Comparison of ENCODE assay signal across 8 mouse cellular contexts in the genomic region with DNA sequence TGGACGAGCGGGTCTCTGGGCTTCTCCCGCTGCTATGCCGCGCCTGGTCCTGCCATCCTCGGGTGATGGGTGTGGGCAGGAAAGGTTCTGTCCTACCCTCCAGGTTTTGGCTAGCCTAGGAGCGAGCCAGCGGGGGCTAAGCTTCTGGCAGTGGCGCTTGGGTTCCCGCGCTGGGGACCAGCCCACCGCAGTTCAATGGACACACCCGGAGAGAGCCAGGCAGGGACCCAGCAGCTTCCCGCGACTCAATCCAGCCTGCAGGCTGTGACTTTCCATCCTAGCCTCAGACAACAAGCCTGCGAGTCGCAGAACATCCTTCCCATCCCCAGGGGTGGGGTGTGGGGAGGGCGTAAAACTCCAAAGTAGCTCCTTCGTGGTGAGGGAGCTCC. TPM values are rescaled to one million over a fixed set of nuclear protein-coding genes. Genes with fewer than 3 reads are reported as not detected.
A peak's percentile ranks its signal among the peaks of the same experiment; 100 is the strongest.
DNase-seq lines count a peak whose midpoint lies in the region; ATAC-seq and TF ChIP-seq lines count a peak whose summit lies in the region.

No protein-coding gene starts in this region.

- 1% methylated on average over 19 of the region's 19 CpGs for WGBS in liver, postnatal 0 days (ENCODE audit: insufficient replicate concordance)
- WGBS in neural tube, embryonic 15.5 days: 1% methylated on average over 19 of the region's 19 CpGs

- H3K9ac ChIP-seq in liver, postnatal 0 days (replicated peaks): no peak overlapping the region; the same call in none of the 2 replicates
- H3K9ac ChIP-seq in neural tube, embryonic 15.5 days (replicated peaks): peak overlapping the region; percentile 65

- no peak overlapping the region for H3K27ac ChIP-seq in liver, postnatal 0 days (ENCODE audit: low read depth)
- no peak overlapping the region for H3K27ac ChIP-seq in neural tube, embryonic 15.5 days (replicated peaks)

- no peaks in the 10 kb centered on the region for H3K36me3 ChIP-seq in liver, postnatal 0 days (replicated peaks; ENCODE audit: insufficient read depth, low read length)
- no peaks in the 10 kb centered on the region for H3K36me3 ChIP-seq in neural tube, embryonic 15.5 days

- no peak for ATAC-seq in liver, postnatal 0 days
- peak; percentile 30 for ATAC-seq in neural tube, embryonic 15.5 days (ENCODE audit: low FRiP score)

- DNase-seq in cerebellum, postnatal 10 days: peak; percentile 60 to 65
- DNase-seq in cerebellum, adult 8-10 months: no peak
- peak; percentile 6 for DNase-seq in adrenal gland, postnatal 14 days
- DNase-seq in frontal cortex, postnatal 10 days (ENCODE audit: low spot score in 2 of 2): peak; percentile 16 to 34
- peak; percentile 11 for DNase-seq in kidney, postnatal 10 days
- no peak for DNase-seq in liver, postnatal 0 days
- DNase-seq in thymus, postnatal 25 days: peak; percentile 28

- H3K27me3 ChIP-seq in liver, postnatal 0 days (ENCODE audit: insufficient read depth, low read length): peaks cover 31% of the 10 kb centered on the region
- H3K27me3 ChIP-seq in neural tube, embryonic 15.5 days (replicated peaks): peaks cover 10% of the 10 kb centered on the region; the same call in 1 of the 2 replicates

- TF ChIP-seq EP300 in liver, postnatal 0 days (IDR thresholded peaks at IDR 0.05; ENCODE audit: low read depth): no peak

- H3K9me3 ChIP-seq in liver, postnatal 0 days (ENCODE audit: low read length): no peaks in the 10 kb centered on the region
- no peaks in the 10 kb centered on the region for H3K9me3 ChIP-seq in neural tube, embryonic 15.5 days (replicated peaks)

- H3K4me3 ChIP-seq in liver, postnatal 0 days (ENCODE audit: low read depth, low read length): peak overlapping the region; percentile 59
- peak overlapping the region; percentile 75 for H3K4me3 ChIP-seq in neural tube, embryonic 15.5 days (replicated peaks)

- peak overlapping the region; percentile 81 for H3K4me2 ChIP-seq in liver, postnatal 0 days (ENCODE audit: low read depth, low read length)
- H3K4me2 ChIP-seq in neural tube, embryonic 15.5 days: peak overlapping the region; percentile 96

- peaks cover 8% of the 10 kb centered on the region for H3K4me1 ChIP-seq in liver, postnatal 0 days (ENCODE audit: insufficient read depth)
- peaks cover 20% of the 10 kb centered on the region for H3K4me1 ChIP-seq in neural tube, embryonic 15.5 days

- no peak for TF ChIP-seq CTCF in liver, postnatal 0 days (IDR thresholded peaks at IDR 0.05; ENCODE audit: low read depth)

RNA-seq across cellular contexts. Expression of a gene that starts 0.3 kb away (rescaled TPM):
- 1.3 and 1.6 TPM in 2 replicates for total RNA-seq in adrenal gland, postnatal 14 days (2021)
- 0.21 and 0.37 TPM in 2 replicates for polyA plus RNA-seq in liver, postnatal 0 days (2015; fragmentation: Nextera tagmentation; extraction: Ambion mirVana)
- polyA plus RNA-seq in neural tube, embryonic 15.5 days (2015; fragmentation: Nextera tagmentation; extraction: Ambion mirVana): 2.0 and 2.3 TPM in 2 replicates

Comparison
In these comparisons a context has a peak if more than half of its experiments do, and no peak if none do; other contexts are left out.
1. DNase-seq: peak in cerebellum, postnatal 10 days (2 of 2), adrenal gland, postnatal 14 days (single experiment), frontal cortex, postnatal 10 days (2 of 2), kidney, postnatal 10 days (single experiment) and thymus, postnatal 25 days (single experiment); none in cerebellum, adult 8-10 months (single experiment) and liver, postnatal 0 days (single experiment).